Mouse (Mus musculus): ENCODE measurements around the gene Simc1.

Simc1 gene

DNA sequence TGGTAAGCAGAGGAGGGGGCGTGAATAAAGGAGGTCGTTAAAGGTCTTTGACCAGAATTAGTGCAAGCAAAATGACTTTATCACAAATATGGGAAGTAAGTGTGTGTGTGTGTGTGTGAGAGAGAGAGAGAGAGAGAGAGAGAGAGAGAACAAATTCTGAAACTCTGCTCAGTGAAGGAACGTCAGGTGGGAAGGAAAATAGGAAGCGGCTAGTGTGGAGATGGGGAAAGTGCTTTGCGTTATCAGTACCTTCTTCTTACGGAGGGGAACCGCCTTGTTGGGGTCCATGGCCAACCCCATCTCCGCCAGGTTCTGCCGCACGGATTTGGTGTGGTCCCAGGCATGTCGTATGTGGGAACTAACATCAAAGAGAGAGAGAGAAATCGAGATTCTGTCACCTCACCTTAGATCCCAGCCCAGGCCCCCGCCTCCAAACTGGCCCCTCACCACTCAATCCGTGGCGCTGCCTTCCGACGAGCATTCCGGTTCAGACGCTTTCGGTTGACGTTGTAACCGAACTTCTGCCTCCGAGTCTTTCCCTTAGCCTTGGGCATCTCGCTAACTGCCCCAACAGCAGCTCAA is 85.9 kb downstream of the Simc1 start:
- DNase-seq: no peak

- peak; percentile 97 for DNase-seq
Observed at GRCm38 (mm10) chr13:54589996-54590951, 86.7 kb downstream of the Simc1 start, which contains the start of the genes Nop16 and Higd2a. Gene Nop16 (minus strand): TSS chr13:54590090. Gene Higd2a (plus strand): TSS chr13:54590207.

- no peak for DNase-seq
Observed at GRCm38 (mm10) chr13:54591776-54592356, 88.3 kb downstream of the Simc1 start.

- DNase-seq: no peak
Observed at GRCm38 (mm10) chr13:54593617-54594016, 90.0 kb downstream of the Simc1 start.

DNA sequence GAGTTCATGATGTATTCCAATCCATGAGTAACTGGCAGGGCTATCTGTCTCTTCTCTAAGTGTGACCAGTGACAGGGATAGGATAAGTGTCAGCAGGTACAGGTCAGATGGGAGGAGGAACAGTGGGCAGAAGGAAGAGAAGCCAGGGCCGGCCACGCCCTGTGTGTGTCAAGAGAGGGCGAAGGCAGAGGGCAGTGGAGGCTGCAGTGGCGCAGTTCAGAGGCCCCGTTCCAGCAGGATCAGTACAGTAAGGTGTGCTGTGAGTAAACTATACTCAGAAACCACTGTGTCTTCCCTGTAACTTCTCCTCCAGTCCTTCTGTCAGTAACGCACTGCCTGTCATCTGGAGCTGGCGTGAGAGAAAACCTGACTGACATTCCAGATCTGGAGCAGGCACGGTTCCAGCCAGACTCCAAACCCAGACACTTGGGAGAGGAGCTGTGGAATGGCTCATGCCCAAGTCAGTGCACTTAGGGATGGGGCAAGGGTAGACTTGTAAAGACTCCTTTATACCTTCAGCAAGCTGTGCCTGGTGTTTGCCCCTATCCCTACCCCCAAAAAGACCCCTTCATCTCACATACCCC is 92.6 kb downstream of the Simc1 start:
- no peak for DNase-seq

DNA sequence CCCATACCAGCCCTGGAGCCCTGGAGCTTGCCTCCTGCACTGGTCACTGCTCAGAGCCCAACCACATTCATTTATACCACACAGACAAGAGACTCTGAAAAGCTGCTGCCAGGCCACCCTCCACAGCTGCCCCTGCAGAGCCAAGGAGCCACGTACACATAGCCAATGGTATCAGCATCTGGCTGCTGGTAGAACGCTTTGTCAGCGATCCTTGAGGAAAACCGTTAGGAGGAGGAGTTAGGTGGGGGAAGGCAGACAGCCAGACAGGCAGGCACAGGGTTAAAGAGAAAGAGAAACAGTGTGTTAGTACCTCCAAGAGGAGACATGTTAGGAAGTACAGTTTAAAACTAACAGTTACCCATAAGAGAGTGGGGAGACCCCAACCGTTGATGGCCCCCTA is 93.3 kb downstream of the Simc1 start:
- no peak for DNase-seq

- DNase-seq: no peak
Observed at GRCm38 (mm10) chr13:54598622-54599143, 95.1 kb downstream of the Simc1 start.

Data from lung, postnatal 14 days (tissue).